Mouse (Mus musculus): ENCODE data around the gene Zfp831. TPM values are rescaled to one million over a fixed set of nuclear protein-coding genes. Genes with fewer than 3 reads are reported as not detected.

Gene Zfp831
- polyA plus RNA-seq, 1 experiment from 2014 or later, result 0.07 TPM

- no peaks in the 10 kb centered on the region for H3K9me3 ChIP-seq (ENCODE audit: low read length)
- H3K4me2 ChIP-seq (ENCODE audit: low read depth, low read length), result no peak overlapping the region
- H3K27me3 ChIP-seq (ENCODE audit: insufficient read depth, low read length), result no peaks in the 10 kb centered on the region
- no peak overlapping the region for H3K4me3 ChIP-seq (ENCODE audit: low read depth, low read length)
- no peaks in the 10 kb centered on the region for H3K4me1 ChIP-seq (ENCODE audit: insufficient read depth)
- no peak overlapping the region for H3K9ac ChIP-seq (replicated peaks)
- WGBS (ENCODE audit: insufficient replicate concordance), result 74% methylated on average over 10 of the region's 10 CpGs
- DNase-seq (peak; percentile 9), ATAC-seq (no peak)
- H3K27ac ChIP-seq (ENCODE audit: low read depth), result no peak overlapping the region
- TF ChIP-seq EP300 (IDR thresholded peaks at IDR 0.05; ENCODE audit: low read depth) (no peak), CTCF (IDR thresholded peaks at IDR 0.05; ENCODE audit: low read depth) (no peak)
- no peaks in the 10 kb centered on the region for H3K36me3 ChIP-seq (replicated peaks; ENCODE audit: insufficient read depth, low read length)
Observed at GRCm38 (mm10) chr2:174727114-174727823, 83.9 kb downstream of the Zfp831 start.

GRCm38 (mm10) chr2:174731939-174732338 lies 88.6 kb downstream of the Zfp831 start:
- H3K4me3 ChIP-seq (ENCODE audit: low read depth, low read length), result no peak overlapping the region
- H3K9ac ChIP-seq (replicated peaks), result no peak overlapping the region
- no peaks in the 10 kb centered on the region for H3K9me3 ChIP-seq (ENCODE audit: low read length)
- no peaks in the 10 kb centered on the region for H3K36me3 ChIP-seq (replicated peaks; ENCODE audit: insufficient read depth, low read length)
- ATAC-seq, result peak; percentile 36; the same call in 1 of the 2 replicates
- H3K4me2 ChIP-seq (ENCODE audit: low read depth, low read length), result no peak overlapping the region
- TF ChIP-seq EP300 (IDR thresholded peaks at IDR 0.05; ENCODE audit: low read depth) (no peak), CTCF (IDR thresholded peaks at IDR 0.05; ENCODE audit: low read depth) (no peak)
- H3K4me1 ChIP-seq (ENCODE audit: insufficient read depth), result no peaks in the 10 kb centered on the region
- WGBS (ENCODE audit: insufficient replicate concordance), result 58% methylated on average over 5 of the region's 5 CpGs
- peak; percentile 15 for DNase-seq
- no peaks in the 10 kb centered on the region for H3K27me3 ChIP-seq (ENCODE audit: insufficient read depth, low read length)
- no peak overlapping the region for H3K27ac ChIP-seq (ENCODE audit: low read depth)

- Histone ChIP-seq H3K27ac (ENCODE audit: low read depth) (no peak overlapping the region), H3K27me3 (ENCODE audit: insufficient read depth, low read length) (no peaks in the 10 kb centered on the region), H3K9ac (replicated peaks) (no peak overlapping the region), H3K4me2 (ENCODE audit: low read depth, low read length) (no peak overlapping the region), H3K36me3 (replicated peaks; ENCODE audit: insufficient read depth, low read length) (no peaks in the 10 kb centered on the region), H3K4me3 (ENCODE audit: low read depth, low read length) (no peak overlapping the region), H3K4me1 (ENCODE audit: insufficient read depth) (no peaks in the 10 kb centered on the region), H3K9me3 (ENCODE audit: low read length) (no peaks in the 10 kb centered on the region)
- TF ChIP-seq CTCF (IDR thresholded peaks at IDR 0.05; ENCODE audit: low read depth), result no peak
- TF ChIP-seq EP300 (IDR thresholded peaks at IDR 0.05; ENCODE audit: low read depth), result no peak
- 88% methylated on average over 1 of the region's 1 CpGs for WGBS (ENCODE audit: insufficient replicate concordance)
- DNase-seq (no peak), ATAC-seq (no peak)
Observed at GRCm38 (mm10) chr2:174735270-174735669, 91.9 kb downstream of the Zfp831 start.

GRCm38 (mm10) chr2:174747182-174747581 lies 103.8 kb downstream of the Zfp831 start:
- H3K4me3 ChIP-seq (ENCODE audit: low read depth, low read length), result no peak overlapping the region
- no peak overlapping the region for H3K27ac ChIP-seq (ENCODE audit: low read depth)
- no peaks in the 10 kb centered on the region for H3K27me3 ChIP-seq (ENCODE audit: insufficient read depth, low read length)
- no peak overlapping the region for H3K4me2 ChIP-seq (ENCODE audit: low read depth, low read length)
- no peak for DNase-seq
- H3K9ac ChIP-seq (replicated peaks), result no peak overlapping the region
- TF ChIP-seq EP300 (IDR thresholded peaks at IDR 0.05; ENCODE audit: low read depth) (no peak), CTCF (IDR thresholded peaks at IDR 0.05; ENCODE audit: low read depth) (no peak)
- WGBS (ENCODE audit: insufficient replicate concordance), result 52% methylated on average over 1 of the region's 1 CpGs
- no peaks in the 10 kb centered on the region for H3K9me3 ChIP-seq (ENCODE audit: low read length)
- ATAC-seq, result no peak
- no peaks in the 10 kb centered on the region for H3K36me3 ChIP-seq (replicated peaks; ENCODE audit: insufficient read depth, low read length)
- no peaks in the 10 kb centered on the region for H3K4me1 ChIP-seq (ENCODE audit: insufficient read depth)

- Histone ChIP-seq H3K27me3 (ENCODE audit: insufficient read depth, low read length) (no peaks in the 10 kb centered on the region), H3K9ac (replicated peaks) (no peak overlapping the region), H3K4me1 (ENCODE audit: insufficient read depth) (no peaks in the 10 kb centered on the region), H3K27ac (ENCODE audit: low read depth) (no peak overlapping the region), H3K9me3 (ENCODE audit: low read length) (no peaks in the 10 kb centered on the region), H3K4me3 (ENCODE audit: low read depth, low read length) (no peak overlapping the region), H3K36me3 (replicated peaks; ENCODE audit: insufficient read depth, low read length) (no peaks in the 10 kb centered on the region), H3K4me2 (ENCODE audit: low read depth, low read length) (peak overlapping the region; percentile 24)
- DNase-seq (no peak), ATAC-seq (peak; percentile 67)
- WGBS (ENCODE audit: insufficient replicate concordance), result 62% methylated on average over 8 of the region's 8 CpGs
- TF ChIP-seq CTCF (IDR thresholded peaks at IDR 0.05; ENCODE audit: low read depth) (no peak), EP300 (IDR thresholded peaks at IDR 0.05; ENCODE audit: low read depth) (no peak)
Observed at GRCm38 (mm10) chr2:174748381-174748780, 105.0 kb downstream of the Zfp831 start.

- no peak overlapping the region for H3K27ac ChIP-seq (ENCODE audit: low read depth)
- no peaks in the 10 kb centered on the region for H3K4me1 ChIP-seq (ENCODE audit: insufficient read depth)
- no peaks in the 10 kb centered on the region for H3K36me3 ChIP-seq (replicated peaks; ENCODE audit: insufficient read depth, low read length)
- DNase-seq (no peak), ATAC-seq (no peak)
- WGBS (ENCODE audit: insufficient replicate concordance), result 78% methylated on average over 1 of the region's 1 CpGs
- no peak for TF ChIP-seq EP300 (IDR thresholded peaks at IDR 0.05; ENCODE audit: low read depth)
- no peak for TF ChIP-seq CTCF (IDR thresholded peaks at IDR 0.05; ENCODE audit: low read depth)
- H3K9ac ChIP-seq (replicated peaks), result no peak overlapping the region
- H3K9me3 ChIP-seq (ENCODE audit: low read length), result no peaks in the 10 kb centered on the region
- no peak overlapping the region for H3K4me2 ChIP-seq (ENCODE audit: low read depth, low read length)
- no peak overlapping the region for H3K4me3 ChIP-seq (ENCODE audit: low read depth, low read length)
- no peaks in the 10 kb centered on the region for H3K27me3 ChIP-seq (ENCODE audit: insufficient read depth, low read length)
Observed at GRCm38 (mm10) chr2:174753197-174753596, 109.9 kb downstream of the Zfp831 start.

Data from liver, postnatal 0 days (tissue).